Mouse (Mus musculus) forebrain, embryonic 13.5 days (tissue): ENCODE results near the gene Ascl4. TPM values are rescaled to one million over a fixed set of nuclear protein-coding genes. Genes with fewer than 3 reads are reported as not detected.
A peak's percentile ranks its signal among the peaks of the same experiment; 100 is the strongest.

ENCODE experiments used
- ATAC-seq: fragments of 200-750 bp; cut with Nextera tagmentation; 2 replicates; pipeline ENCODE4 v1.8.0; 2017
- H3K27ac ChIP-seq: fragments of 300-500 bp; sonication (generic); 2 replicates; pipeline ENCODE4 v1.5.1; 2015; ENCODE audit warnings: inconsistent platforms, mild to moderate bottlenecking, moderate library complexity
- H3K27me3 ChIP-seq: fragments of 300-500 bp; sonication (generic); 2 replicates; pipeline ENCODE4 v1.6.1; 2015; ENCODE audit warnings: mild to moderate bottlenecking, inconsistent platforms
- H3K36me3 ChIP-seq: fragments of 300-500 bp; sonication (generic); 2 replicates; pipeline ENCODE4 v1.6.1; 2015; ENCODE audit warnings: mild to moderate bottlenecking, inconsistent platforms; ENCODE audit not compliant: poor library complexity, severe bottlenecking
- H3K4me1 ChIP-seq: fragments of 300-500 bp; sonication (generic); 2 replicates; pipeline ENCODE4 v1.6.1; 2015; ENCODE audit warnings: inconsistent platforms
- H3K4me2 ChIP-seq: fragments of 300-500 bp; sonication (generic); 2 replicates; pipeline ENCODE4 v1.6.1; 2015; ENCODE audit warnings: inconsistent platforms, mild to moderate bottlenecking, moderate library complexity
- H3K4me3 ChIP-seq: fragments of 300-500 bp; sonication (generic); 2 replicates; pipeline ENCODE4 v1.5.1; 2015; ENCODE audit warnings: mild to moderate bottlenecking, inconsistent platforms
- H3K9ac ChIP-seq: fragments of 300-500 bp; sonication (generic); 2 replicates; pipeline ENCODE4 v1.6.1; 2015; ENCODE audit warnings: mild to moderate bottlenecking, inconsistent platforms
- H3K9me3 ChIP-seq: fragments of 300-500 bp; sonication (generic); replicated peaks from 2 replicates; pipeline ENCODE4 v1.6.1; 2016; ENCODE audit warnings: inconsistent platforms
- WGBS: fragments of 180-500 bp; shearing (Covaris S2); methylation state at CpG from one replicate; pipeline ENCODE4 v1.1.7; 2015; 5-methylcytosine and 5-hydroxymethylcytosine counted together
- polyA plus RNA-seq: library from polyadenylated mRNA; unstranded; fragments of >200 nt; fragmentation: Nextera tagmentation; extraction: Ambion mirVana; gene quantifications from 2 replicates; pipeline ENCODE4 v1.2.1, GENCODE M21; 2015

The Ascl4 gene
- 0.41 and 0.48 TPM in 2 replicates for polyA plus RNA-seq

DNA sequence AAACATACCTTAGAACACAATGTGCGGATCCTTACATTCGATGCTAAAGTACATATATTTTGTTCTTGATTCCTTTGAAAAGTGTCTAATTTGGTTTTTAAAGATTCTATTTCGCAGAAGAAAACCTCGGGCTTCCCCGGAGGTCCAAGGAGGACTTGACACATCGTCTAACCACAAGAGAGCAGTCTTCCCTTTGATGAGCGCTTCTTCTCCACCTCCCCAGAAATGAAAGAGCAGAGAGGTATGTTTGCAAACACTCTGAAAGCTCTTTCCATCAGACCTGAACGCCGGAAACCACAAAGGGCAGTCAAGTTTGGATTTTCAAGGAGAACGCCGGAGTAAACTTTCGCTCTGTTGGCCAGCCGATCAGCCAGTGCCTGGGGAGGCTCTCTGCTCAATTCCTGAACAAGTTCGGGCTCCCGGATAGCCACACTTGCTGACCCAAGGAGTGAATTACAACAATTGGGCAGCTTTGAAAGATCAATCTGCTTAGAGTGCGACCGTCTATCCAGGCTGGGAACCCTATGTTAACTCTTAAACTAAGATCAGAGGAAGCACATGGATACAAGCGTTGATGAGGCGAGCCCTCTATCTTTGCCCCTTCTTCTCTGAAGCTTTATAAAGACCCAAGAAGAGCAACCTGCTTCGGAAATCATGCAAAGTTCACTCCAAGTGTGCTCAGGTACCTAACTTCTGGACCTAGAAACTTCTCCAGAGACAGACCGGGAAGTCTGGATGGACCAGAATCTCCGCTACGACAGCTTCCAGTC, at the start of gene Ascl4:
Gene Ascl4, plus strand, starts transcription at position 6 of the 770 bp plus-strand sequence.
- Histone ChIP-seq H3K36me3 (no peaks in the 10 kb centered on the region), H3K27me3 (peaks cover 24% of the 10 kb centered on the region; the same call in 1 of the 2 replicates), H3K9ac (peak within 1 kb of the TSS; percentile 72), H3K9me3 (no peaks in the 10 kb centered on the region), H3K4me3 (peak within 1 kb of the TSS; percentile 57), H3K4me1 (peaks cover 17% of the 10 kb centered on the region), H3K4me2 (peak within 1 kb of the TSS; percentile 82), H3K27ac (no peak within 1 kb of the TSS)
- no peak; the same call in none of the 2 replicates for ATAC-seq
- under 1% methylated on average over 23 of the region's 23 CpGs for WGBS

DNA sequence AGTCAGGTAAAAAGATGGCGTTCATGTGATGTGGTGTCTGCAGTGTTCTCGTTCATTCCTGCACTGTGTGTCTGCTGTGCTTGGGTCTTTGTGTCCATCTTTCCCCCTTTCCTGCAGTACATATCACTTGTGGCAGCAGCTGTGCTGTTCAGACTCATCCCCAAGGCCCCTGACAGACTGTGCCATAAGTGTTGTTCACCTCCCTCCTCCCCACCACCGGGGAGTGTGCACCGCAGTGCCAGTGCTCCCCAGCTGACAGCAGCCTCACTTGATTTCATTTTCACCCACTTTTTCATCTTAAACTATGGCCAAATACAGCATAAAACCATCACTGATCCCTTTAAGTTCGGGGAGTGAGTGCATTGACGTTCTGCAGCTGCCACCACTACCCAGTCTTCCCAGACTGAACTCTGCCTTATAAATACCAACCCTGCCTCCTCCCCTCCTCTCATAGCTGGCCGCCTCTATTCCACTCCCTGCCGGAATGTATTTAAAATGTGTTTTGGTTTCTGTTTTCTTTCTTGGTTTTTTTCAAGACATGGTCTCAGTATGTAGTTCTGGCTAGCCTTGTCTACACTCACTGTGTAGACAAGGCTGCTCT, 47.5 kb upstream of the Ascl4 start:
- no peaks in the 10 kb centered on the region for H3K9me3 ChIP-seq
- H3K4me3 ChIP-seq = no peak overlapping the region
- no peak overlapping the region for H3K4me2 ChIP-seq
- no peak overlapping the region for H3K27ac ChIP-seq
- no peaks in the 10 kb centered on the region for H3K4me1 ChIP-seq
- WGBS = 92% methylated on average over 8 of the region's 8 CpGs
- H3K9ac ChIP-seq = no peak overlapping the region
- peaks cover 91% of the 10 kb centered on the region for H3K36me3 ChIP-seq
- no peaks in the 10 kb centered on the region for H3K27me3 ChIP-seq
- ATAC-seq = no peak

DNA sequence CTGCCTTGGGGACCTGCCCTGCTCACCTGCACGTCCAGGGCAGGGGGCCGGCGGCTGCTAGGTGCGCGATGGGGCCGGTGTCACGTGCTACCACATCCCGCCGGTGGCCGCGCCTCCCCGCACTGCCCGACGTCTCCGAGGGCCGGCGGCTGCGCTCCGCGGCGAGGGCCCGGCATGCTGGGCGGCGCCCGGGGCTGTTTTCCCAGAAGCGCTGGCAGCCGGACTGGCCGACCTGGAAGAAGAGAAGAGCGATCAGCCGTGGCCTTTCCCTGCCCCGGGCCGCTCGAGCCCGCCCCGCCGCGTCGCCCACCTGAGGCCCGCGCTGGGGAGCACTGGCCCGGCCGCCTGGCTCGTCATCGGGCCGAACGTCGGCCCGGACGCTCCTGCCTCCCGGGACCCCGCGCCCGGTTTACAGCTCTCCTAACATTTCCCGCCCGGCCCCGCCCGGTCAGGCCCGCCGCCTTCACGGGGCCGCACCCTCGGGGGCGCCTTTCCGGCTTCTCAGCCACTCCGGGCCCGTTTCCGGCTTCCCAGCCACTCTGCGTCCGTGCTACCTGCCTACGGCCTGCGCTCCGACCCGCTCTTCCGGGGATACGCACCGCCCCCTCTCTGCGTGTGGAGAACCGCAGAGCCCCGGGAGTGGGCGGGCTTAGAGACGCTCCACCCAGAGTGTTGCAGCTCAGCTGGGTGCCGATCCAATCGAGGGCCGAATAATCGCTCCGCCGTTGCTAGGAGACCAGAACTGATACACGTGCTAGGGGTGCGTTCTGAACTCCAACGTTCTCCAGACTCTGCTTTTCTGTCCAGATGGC, 10.8 kb upstream of the Ascl4 start, which contains the start of gene Prdm4:
Gene Prdm4, minus strand, starts transcription at position 645 of the 812 bp plus-strand sequence.
- Histone ChIP-seq H3K36me3 (peaks cover 27% of the 10 kb centered on the region), H3K27me3 (peaks cover 13% of the 10 kb centered on the region; the same call in 1 of the 2 replicates), H3K4me1 (peaks cover 16% of the 10 kb centered on the region), H3K4me3 (peak within 1 kb of the TSS; percentile 98), H3K27ac (peak within 1 kb of the TSS; percentile 81), H3K9me3 (no peaks in the 10 kb centered on the region), H3K9ac (peak within 1 kb of the TSS; percentile 91), H3K4me2 (peak within 1 kb of the TSS; percentile 75)
- under 1% methylated on average over 84 of the region's 90 CpGs for WGBS
- peak; percentile 99 for ATAC-seq

DNA sequence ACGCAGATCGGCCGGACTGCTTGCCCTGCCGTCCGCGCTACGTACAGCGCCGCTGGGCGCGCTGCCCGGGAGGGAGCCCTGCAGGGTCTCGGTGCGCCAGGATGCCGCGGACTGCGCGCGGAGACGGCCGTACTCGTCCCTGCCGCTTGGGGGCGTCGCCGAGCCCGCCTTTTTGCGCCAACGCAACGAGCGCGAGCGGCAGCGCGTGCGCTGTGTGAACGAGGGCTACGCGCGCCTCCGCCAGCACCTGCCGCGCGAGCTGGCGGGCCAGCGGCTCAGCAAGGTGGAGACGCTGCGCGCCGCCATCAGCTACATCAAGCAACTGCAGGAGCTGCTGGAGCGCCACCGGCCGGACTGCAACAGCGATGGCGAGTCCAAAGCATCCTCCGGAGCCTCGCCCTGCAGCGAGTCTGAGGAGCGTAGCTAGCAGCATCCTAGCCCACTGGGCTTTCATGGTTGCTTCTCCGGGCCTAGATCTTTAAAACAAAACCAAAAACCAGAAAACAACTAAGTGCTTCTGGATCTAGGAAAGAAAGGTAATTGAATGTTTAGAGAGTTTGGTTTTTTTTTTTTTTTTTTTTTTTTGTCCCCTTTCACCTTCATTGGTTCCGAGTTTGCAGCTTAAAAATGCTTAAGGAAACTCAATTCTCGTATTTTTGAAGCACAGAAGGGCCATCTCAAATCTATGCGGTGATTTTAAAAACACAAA, 1.2 kb downstream of the Ascl4 start:
- Histone ChIP-seq H3K4me3 (peak overlapping the region; percentile 57), H3K27ac (no peak overlapping the region), H3K27me3 (peaks cover 19% of the 10 kb centered on the region; the same call in 1 of the 2 replicates), H3K4me1 (peaks cover 17% of the 10 kb centered on the region), H3K36me3 (no peaks in the 10 kb centered on the region), H3K9ac (peak overlapping the region; percentile 72), H3K9me3 (no peaks in the 10 kb centered on the region), H3K4me2 (peak overlapping the region; percentile 82)
- ATAC-seq = peak; percentile 92
- WGBS = under 1% methylated on average over 61 of the region's 63 CpGs

DNA sequence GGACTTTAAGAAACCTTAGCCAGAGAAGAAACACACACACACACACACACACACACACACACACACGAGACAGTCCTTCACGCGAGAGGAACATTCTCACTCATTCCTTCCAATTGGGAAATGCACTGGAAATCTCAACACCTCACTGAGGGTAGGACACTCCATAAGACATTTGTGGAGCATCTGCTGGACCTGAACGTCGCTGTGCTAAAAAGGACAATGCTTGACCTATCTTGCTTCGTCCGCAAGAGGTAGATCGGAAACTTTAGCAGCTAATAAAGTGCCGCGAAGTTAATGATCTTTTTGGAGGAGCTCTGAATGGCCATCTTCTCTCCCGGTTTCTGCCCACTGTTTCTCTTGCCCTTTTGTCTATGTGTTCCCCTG, 1.7 kb downstream of the Ascl4 start:
- Histone ChIP-seq H3K27me3 (peaks cover 19% of the 10 kb centered on the region; the same call in 1 of the 2 replicates), H3K9ac (peak overlapping the region; percentile 72), H3K36me3 (no peaks in the 10 kb centered on the region), H3K4me3 (peak overlapping the region; percentile 57), H3K4me2 (peak overlapping the region; percentile 82), H3K9me3 (no peaks in the 10 kb centered on the region), H3K27ac (no peak overlapping the region), H3K4me1 (peaks cover 17% of the 10 kb centered on the region)
- ATAC-seq = 0 out of 2 replicates have a peak, but pooled peaks have one; percentile 30
- WGBS = 39% methylated on average over 11 of the region's 11 CpGs

DNA sequence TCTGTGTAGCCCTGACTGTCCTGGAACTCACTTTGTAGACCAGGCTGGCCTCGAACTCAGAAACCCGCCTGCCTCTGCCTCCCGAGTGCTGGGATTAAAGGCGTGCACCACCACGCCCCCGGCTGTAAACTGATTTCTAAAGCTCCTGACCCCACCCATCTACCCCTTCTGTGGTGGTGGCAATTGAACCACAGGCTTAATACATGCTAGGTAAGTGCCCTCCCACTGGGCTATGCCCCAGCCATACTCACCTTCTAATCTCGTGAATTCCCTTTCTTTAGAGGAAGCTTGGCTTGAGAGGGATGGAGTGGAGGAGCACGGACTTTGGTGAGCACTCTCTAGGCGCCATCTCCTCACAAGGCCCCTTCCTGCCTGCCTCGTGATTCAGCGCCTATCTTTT, 2.5 kb downstream of the Ascl4 start:
- Histone ChIP-seq H3K9me3 (no peaks in the 10 kb centered on the region), H3K27ac (no peak overlapping the region), H3K9ac (no peak overlapping the region), H3K36me3 (no peaks in the 10 kb centered on the region), H3K4me2 (no peak overlapping the region), H3K4me3 (no peak overlapping the region), H3K4me1 (peaks cover 17% of the 10 kb centered on the region), H3K27me3 (peaks cover 19% of the 10 kb centered on the region; the same call in 1 of the 2 replicates)
- ATAC-seq = no peak
- 93% methylated on average over 11 of the region's 11 CpGs for WGBS

DNA sequence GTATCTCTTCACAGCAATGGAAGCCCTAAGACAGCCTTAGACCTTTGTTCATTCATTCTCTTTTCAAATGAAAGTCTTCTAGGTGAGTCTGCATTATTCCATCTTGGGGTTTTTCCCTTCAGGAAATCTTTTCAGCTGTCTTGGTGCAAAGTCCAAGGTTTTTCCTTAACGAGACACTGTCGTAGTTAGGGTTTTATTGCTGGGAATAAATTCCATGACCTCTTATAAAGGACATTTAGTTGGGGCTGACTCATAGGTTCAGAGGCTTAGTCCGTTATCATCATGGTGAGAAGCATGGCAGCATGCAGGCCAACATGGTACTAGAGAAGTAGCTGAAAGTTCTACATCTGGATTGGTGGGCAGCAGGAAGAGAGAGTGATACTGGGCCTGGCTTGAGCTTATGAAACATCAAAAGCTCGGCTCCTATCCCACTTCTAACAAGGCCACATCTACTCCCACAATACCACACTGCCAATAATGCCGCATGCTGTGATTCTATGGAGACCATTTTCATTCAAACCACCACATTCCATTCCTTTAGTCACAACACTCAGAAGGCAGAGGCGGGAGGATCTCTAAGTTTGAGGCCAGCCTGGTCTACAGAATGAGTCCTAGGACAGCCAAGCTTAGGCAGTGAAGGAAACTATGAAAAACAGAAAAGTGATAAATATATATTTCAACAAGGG, 8.9 kb downstream of the Ascl4 start:
- H3K9me3 ChIP-seq = no peaks in the 10 kb centered on the region; the same call in 1 of the 2 replicates
- no peak overlapping the region for H3K27ac ChIP-seq
- H3K4me3 ChIP-seq = no peak overlapping the region
- no peak overlapping the region for H3K4me2 ChIP-seq
- ATAC-seq = no peak
- peaks cover 63% of the 10 kb centered on the region for H3K36me3 ChIP-seq
- no peaks in the 10 kb centered on the region for H3K4me1 ChIP-seq
- 93% methylated on average over 6 of the region's 6 CpGs for WGBS
- H3K27me3 ChIP-seq = no peaks in the 10 kb centered on the region
- no peak overlapping the region for H3K9ac ChIP-seq

DNA sequence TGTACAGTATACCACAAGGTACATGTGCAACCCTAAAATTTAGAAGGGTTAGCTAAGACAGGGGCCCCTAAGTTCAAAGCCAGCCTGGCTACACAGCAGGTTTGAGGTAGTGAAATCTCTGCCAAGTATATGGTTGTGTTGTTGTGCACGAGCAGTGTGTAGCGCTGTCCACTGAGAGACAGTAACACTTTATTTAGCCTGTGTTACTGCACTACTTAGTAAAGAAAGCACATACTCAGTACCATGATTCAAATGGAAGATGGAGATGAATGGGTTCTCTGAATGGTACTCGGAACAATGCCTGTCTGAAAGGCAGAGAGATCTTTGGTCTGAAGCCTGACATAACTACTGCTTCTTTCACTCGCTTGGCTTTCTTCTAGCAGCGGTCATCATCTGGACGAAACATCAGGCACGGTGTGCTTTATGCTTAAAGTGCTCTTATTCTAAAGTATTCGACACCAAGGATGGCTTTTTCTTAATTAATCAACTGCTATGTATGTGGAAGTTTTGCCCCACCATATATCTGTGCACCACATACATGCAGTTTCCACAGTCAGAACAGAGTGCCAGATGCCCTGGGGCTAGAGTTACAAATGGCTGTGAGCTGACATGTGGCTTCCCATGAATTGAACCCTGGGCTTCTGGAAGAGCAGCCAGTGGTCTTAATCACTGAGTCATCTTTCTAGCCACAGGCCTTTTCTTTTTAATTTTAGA, 21.2 kb downstream of the Ascl4 start:
- Histone ChIP-seq H3K4me1 (no peaks in the 10 kb centered on the region), H3K9ac (no peak overlapping the region), H3K4me2 (no peak overlapping the region), H3K27me3 (no peaks in the 10 kb centered on the region), H3K9me3 (no peaks in the 10 kb centered on the region), H3K36me3 (peaks cover 90% of the 10 kb centered on the region), H3K4me3 (no peak overlapping the region), H3K27ac (no peak overlapping the region)
- 73% methylated on average over 8 of the region's 8 CpGs for WGBS
- no peak for ATAC-seq

DNA sequence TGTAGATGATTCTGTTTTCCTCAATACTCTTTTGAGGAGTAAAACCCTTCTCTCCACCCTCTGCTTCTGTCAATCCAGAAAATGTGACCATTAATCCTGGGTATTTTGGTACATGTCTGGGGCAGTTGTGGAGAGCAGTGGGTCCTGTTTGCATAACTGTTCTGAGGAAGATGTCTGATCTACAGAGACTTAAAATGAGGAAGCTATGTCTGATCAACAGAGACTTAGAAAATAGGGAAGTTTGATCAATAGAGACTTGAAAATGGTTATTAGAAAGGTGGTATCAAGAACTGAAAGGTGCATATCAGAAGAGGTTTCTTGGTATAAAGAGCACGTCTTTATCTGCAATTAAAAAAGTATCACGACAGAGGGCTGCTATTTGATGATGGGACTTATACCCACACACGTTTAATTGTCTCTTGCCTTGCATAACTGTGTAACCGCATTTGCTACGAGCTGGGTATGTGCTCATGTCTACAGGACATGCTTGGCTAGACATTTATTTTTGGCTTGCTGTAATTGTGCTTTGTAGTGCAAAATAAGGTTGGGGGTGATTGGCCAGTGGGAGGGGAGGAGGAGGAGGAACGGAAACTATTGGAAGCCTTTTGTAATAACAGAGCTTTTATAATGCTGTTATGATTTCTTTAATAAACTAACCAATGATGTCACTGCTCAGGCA, 24.4 kb downstream of the Ascl4 start:
- Histone ChIP-seq H3K9me3 (no peaks in the 10 kb centered on the region), H3K4me3 (no peak overlapping the region), H3K4me2 (no peak overlapping the region), H3K36me3 (peaks cover 75% of the 10 kb centered on the region), H3K9ac (no peak overlapping the region), H3K4me1 (peaks cover 13% of the 10 kb centered on the region), H3K27ac (no peak overlapping the region), H3K27me3 (no peaks in the 10 kb centered on the region)
- WGBS = 87% methylated on average over 6 of the region's 6 CpGs
- ATAC-seq = no peak

DNA sequence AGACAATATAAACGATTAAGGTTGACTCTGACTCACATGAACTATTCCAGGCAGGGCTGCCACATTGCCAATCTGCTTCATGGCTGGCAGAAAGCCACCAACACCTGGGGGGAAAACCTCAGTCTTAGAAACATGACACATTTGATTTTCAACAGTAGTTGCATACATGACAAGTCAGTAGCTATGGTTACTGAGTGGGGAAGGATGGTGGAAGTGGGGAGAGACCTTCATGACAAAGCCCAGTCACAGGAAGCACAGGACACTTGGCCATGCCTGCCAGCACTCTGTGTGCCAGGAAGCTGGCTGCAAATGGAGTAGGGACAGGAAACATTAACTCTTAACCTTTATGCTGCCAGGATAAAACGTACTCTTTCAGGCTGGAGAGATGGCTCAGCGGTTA, 25.9 kb downstream of the Ascl4 start:
- H3K4me3 ChIP-seq = no peak overlapping the region
- H3K9ac ChIP-seq = no peak overlapping the region
- peaks cover 13% of the 10 kb centered on the region for H3K4me1 ChIP-seq
- H3K4me2 ChIP-seq = no peak overlapping the region
- H3K9me3 ChIP-seq = no peaks in the 10 kb centered on the region
- no peaks in the 10 kb centered on the region for H3K27me3 ChIP-seq
- H3K36me3 ChIP-seq = peaks cover 65% of the 10 kb centered on the region
- 88% methylated on average over 3 of the region's 3 CpGs for WGBS
- ATAC-seq = no peak
- H3K27ac ChIP-seq = no peak overlapping the region
